Mouse (Mus musculus) embryonic fibroblast, embryonic 13.5 days (primary cell): ENCODE data around the gene Abhd12. TPM values are rescaled to one million over a fixed set of nuclear protein-coding genes. Genes with fewer than 3 reads are reported as not detected.

Experiments
- H3K27ac ChIP-seq: 2 replicates; pipeline ENCODE4 v1.5.1; 2012; ENCODE audit warnings: low read length, control low read depth, inconsistent platforms; ENCODE audit not compliant: insufficient read depth
- H3K4me1 ChIP-seq: 2 replicates; pipeline ENCODE4 v1.6.1; 2011; ENCODE audit warnings: low read length; ENCODE audit not compliant: control insufficient read depth, insufficient read depth
- H3K4me3 ChIP-seq: 2 replicates; pipeline ENCODE4 v1.5.1; 2011; ENCODE audit warnings: mild to moderate bottlenecking, control low read depth, low read length; ENCODE audit not compliant: insufficient read depth
- CTCF ChIP-seq: IDR thresholded peaks from 2 replicates; pipeline ENCODE4 v1.5.1; 2011; ENCODE audit warnings: mild to moderate bottlenecking, control low read depth, low read length, moderate library complexity, borderline replicate concordance; ENCODE audit not compliant: insufficient read depth
- POLR2A ChIP-seq: IDR thresholded peaks from 2 replicates; pipeline ENCODE4 v1.6.1; 2011; ENCODE audit warnings: low read depth, mild to moderate bottlenecking, control low read depth, low read length, moderate library complexity
- polyA plus RNA-seq: library from polyadenylated mRNA; stranded (reverse); fragments of >200 nt; gene quantifications from 2 replicates; pipeline ENCODE4 v1.2.4, GENCODE M21; 2011; ENCODE audit warnings: low read depth; ENCODE audit not compliant: missing spikeins, insufficient read length

Gene Abhd12
- polyA plus RNA-seq, 1 experiment: 47.2 TPM

DNA sequence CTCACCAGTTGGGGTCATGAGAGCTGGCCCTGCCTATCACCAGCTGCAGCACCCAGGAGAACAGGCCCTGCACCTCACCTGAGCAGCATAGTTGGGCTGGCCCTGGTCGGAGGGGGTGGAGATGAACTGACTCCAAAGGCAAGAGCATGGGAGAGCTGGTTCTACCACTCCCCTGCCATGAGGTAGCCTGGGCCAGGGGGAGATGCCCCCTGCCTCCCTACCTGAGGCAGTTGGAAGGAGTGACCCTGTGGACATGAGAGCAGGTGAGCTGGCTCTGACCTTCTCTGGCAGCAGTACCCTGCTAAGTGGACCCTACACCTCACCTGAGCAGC is 19.8 kb downstream of the Abhd12 start:
- no peak overlapping the region for H3K27ac ChIP-seq
- no peak overlapping the region for H3K4me3 ChIP-seq
- H3K4me1 ChIP-seq: no peaks in the 10 kb centered on the region
- TF ChIP-seq POLR2A (no peak), CTCF (no peak)

DNA sequence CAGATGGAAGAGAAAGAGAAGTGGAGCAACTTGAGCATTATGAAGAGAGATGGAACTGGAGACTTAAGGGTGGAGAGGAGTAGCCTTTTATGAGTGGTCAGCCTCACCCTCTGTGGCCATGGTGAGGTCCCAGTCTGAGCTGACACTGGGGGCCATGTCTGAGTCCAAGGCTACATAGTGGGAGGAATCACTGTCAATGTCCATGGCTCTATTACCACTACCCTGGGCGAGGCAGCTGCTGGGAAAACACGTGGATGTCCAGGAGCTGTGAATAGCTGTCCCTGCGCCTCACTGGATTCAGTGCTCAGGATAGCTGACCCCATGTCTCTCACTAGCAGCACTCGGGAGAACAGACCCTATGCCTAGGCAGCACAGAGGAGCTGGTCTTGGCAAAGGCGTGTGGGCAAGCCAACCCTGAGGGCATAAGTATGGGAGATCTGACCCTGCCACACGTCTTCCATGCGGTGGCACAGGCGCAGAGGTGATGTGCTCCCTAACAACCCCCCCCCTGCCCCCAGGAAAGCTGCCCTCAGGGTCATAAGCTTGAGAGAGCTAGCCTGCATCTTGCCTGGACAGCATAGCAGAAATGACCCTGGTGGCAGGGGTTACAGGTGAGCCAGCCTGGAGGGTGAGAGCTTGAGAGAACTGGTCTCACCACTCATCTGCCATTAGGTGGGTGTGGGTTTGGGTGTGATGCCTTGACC is 20.3 kb downstream of the Abhd12 start:
- TF ChIP-seq CTCF (no peak), POLR2A (no peak)
- Histone ChIP-seq H3K27ac (no peak overlapping the region), H3K4me3 (no peak overlapping the region), H3K4me1 (no peaks in the 10 kb centered on the region)

DNA sequence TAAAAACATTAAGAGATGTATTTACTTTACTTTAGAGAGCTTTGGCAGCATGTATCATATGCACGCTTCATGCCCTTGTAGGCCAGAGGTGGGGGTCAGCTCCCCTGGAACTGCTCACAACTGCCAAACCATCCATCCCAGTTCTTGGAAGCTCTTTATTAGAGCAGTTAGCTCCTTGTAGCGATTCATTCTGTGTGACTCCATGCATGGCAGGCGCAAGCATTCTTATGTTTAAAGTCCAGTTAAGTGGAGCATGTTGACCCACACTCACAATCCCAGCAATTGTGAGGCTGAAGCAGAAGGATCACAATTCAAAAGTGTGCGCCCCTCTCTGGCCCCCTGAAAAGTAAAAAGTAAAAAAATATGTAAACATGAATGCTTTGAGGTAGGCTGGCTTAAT is 27.0 kb downstream of the Abhd12 start:
- no peaks in the 10 kb centered on the region for H3K4me1 ChIP-seq
- no peak for TF ChIP-seq CTCF
- no peak for TF ChIP-seq POLR2A
- no peak overlapping the region for H3K27ac ChIP-seq

DNA sequence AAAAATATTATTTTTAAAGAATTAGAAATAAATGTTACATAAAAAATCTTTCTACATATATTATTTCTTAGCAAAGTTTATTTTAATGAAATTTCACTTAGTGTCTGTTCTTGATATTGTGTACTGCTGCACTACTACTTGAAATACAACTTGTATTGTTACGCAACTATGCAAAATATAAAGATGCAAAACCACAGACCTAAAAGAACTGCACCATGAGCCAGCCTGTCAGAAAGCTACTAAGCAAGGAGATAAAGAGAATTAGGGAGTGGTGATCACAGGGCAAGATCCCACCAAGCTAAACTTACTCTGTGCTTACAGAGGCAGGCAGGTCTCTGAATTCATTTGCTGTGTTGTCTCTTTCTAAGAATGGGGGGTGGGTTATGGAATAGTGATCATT is 29.3 kb downstream of the Abhd12 start:
- no peak overlapping the region for H3K4me3 ChIP-seq
- no peaks in the 10 kb centered on the region for H3K4me1 ChIP-seq
- no peak overlapping the region for H3K27ac ChIP-seq
- TF ChIP-seq CTCF (no peak), POLR2A (no peak)

More for the DNA sequence above, 27.0 kb downstream of the Abhd12 start:
- no peak overlapping the region for H3K4me3 ChIP-seq

DNA sequence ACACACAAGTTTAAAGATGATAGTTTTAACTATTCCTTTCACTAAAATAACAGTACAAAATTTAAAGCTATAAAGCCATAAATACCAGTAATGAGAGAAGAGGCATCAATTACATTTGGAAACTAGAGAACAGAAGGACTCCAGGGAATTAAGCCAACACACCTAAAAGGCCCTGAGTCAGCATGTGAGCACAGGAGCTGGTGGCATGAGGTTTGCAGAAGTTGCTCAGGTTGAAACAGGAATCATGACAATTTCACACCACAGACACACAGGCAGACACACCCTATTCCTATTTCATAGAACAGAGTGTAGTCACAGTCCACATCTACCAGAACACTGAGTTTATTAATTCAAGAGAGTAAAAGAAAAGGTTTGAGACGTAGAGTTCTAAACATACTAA is 30.0 kb downstream of the Abhd12 start:
- TF ChIP-seq POLR2A: no peak
- no peak for TF ChIP-seq CTCF
- Histone ChIP-seq H3K4me3 (no peak overlapping the region), H3K27ac (no peak overlapping the region), H3K4me1 (no peaks in the 10 kb centered on the region)

DNA sequence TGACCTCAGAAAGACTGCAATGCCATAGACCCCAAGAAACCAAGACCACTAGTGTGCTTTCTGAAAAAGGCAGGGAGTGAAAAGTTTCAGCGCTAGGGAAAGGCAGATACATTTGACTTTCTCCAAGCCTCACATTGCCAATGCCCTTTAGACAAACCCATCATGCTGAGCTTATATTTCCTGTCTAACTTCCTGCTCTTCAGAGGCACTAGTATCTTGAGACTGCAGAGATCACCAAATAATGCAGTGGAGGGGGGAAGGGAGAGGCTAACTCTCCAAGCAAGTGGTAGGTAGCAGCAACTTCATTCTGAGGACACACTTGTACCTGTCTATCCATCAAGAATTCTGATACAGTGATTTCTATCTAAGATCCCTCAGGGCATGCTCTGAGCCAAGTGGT is 35.1 kb downstream of the Abhd12 start:
- TF ChIP-seq CTCF (no peak), POLR2A (no peak)
- no peak overlapping the region for H3K4me3 ChIP-seq
- no peak overlapping the region for H3K27ac ChIP-seq

DNA sequence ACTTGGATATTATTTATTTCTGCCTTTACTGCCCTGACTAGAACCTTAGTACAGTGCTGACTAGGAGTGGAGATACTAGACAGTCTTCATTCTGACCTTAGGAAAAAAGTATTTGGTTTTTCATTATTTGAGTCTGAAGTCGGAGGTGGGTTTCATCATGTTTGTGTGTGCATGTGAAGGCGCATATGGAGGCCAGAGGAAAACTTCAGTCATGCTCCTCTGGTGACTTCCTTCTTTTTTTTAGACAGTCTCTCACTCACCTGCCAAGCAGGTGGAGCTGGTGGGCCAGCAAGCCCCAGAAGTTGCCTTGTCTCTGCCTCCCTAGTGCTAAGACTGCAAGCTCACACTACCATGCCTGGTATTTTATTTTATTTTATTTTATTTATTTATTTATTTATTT is 37.5 kb downstream of the Abhd12 start:
- H3K27ac ChIP-seq: no peak overlapping the region
- TF ChIP-seq POLR2A (no peak), CTCF (no peak)
- H3K4me3 ChIP-seq: no peak overlapping the region
- H3K4me1 ChIP-seq: no peaks in the 10 kb centered on the region

More for the DNA sequence above, 35.1 kb downstream of the Abhd12 start:
- H3K4me1 ChIP-seq: no peaks in the 10 kb centered on the region

DNA sequence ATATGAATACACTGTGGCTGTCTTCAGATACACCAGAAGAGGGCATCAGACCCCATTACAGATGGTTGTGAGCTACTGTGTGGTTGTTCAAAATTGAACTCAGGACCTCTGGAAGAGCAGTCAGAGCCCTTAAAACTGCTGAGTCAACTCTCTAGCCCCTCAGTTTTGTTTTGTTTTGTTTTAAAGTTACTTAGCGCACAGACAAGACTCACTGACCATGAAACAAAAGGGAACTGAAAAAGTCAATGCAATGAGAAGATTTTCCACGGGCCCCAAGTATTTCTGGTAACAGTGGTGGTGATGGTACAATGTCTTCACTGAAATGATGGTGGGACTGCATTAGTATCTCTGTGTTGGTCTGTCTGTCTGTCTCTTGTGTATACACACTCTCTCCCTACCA is 43.4 kb downstream of the Abhd12 start:
- TF ChIP-seq POLR2A: no peak
- no peak for TF ChIP-seq CTCF
- Histone ChIP-seq H3K4me3 (no peak overlapping the region), H3K4me1 (no peaks in the 10 kb centered on the region), H3K27ac (no peak overlapping the region)

DNA sequence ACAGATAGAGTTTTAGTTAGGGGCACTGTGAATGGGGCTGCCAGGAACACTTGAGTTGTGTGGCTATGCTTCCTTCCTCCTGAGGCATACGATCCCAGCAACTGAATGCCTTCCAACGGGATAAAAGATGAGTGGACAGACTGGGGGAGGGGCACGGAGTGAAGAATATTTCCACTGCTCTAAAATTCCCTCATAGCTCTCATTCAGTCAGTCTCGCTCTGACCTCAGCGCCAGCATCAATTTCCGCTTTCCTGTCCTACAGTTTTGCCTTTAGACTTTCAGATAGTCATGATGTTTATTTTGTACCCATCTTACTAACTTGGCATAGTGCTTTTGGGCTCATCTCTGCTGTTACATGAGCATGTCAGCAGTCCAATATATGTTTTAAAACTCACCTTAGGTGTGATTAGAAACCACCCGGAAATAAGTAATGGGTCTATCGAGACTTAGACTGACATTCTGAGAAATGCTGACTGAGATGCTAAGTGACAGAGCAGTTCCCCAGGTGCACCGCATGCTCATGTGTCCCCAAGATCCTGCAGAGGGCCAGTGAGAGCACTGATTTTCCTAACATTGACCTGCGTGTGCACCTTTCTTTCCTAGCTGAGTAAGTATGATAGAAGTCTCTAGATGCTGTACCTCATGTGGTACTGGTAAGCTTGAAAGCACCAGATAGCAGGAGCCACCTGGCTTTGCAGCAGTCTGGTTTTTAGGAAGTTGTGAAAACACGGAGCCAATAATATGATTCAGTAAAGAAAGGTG is 44.7 kb downstream of the Abhd12 start:
- no peaks in the 10 kb centered on the region for H3K4me1 ChIP-seq
- H3K27ac ChIP-seq: no peak overlapping the region
- TF ChIP-seq CTCF: no peak
- no peak for TF ChIP-seq POLR2A
- H3K4me3 ChIP-seq: no peak overlapping the region

DNA sequence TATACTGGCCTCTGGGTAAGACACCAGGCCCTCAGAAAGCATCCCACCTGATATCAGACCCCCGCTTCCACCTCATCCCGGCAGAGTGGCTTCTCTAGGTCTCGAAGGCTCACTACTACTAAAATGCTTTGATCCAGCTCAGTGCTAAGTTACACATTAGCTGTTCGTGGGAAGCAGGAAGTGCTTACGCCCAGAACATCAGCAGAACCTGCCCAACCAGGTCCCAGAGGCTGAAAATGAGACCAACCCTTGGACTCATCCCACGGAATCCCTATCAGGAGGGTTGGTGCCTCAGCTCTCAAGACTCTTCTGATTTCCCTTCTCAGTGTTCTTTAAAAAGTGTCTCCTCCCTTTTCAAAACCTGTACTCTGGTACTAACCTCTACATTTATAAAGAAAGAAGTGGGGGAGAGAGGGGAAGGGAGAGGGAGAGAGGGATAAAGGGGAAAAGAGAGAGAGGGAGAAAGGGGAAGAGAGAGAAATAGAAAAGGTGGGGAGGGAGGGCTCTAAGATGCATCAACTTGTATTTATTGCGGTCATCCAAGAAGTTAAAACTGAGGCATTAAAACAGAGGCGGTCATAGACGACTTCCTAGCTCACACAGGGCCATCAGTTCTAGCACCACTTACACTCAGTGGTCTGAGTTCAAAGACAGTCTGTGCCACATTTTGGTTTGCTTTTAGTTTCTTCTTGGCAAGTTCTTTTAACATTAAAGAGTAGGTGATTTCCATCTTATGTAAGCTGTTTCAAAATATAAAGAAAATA is 45.6 kb downstream of the Abhd12 start:
- no peak overlapping the region for H3K4me3 ChIP-seq
- no peak for TF ChIP-seq POLR2A
- TF ChIP-seq CTCF: no peak
- peaks cover 2% of the 10 kb centered on the region; the same call in 1 of the 2 replicates for H3K4me1 ChIP-seq
- no peak overlapping the region for H3K27ac ChIP-seq
